Mouse (Mus musculus) lung, postnatal 0 days (tissue): ENCODE data around the gene Gtf3c2. TPM values are rescaled to one million over a fixed set of nuclear protein-coding genes. Genes with fewer than 3 reads are reported as not detected.
A peak's percentile ranks its signal among the peaks of the same experiment; 100 is the strongest.

Experiments
- ATAC-seq: fragments of 200-750 bp; cut with Nextera tagmentation; 2 replicates; pipeline ENCODE4 v1.8.0; 2017; ENCODE audit warnings: moderate library complexity
- DNase-seq: peaks from one replicate; pipeline ENCODE4 v3.0.0-alpha.2; 2016; ENCODE audit warnings: low spot score
- H3K27ac ChIP-seq: fragments of 300-500 bp; sonication (generic); 2 replicates; pipeline ENCODE4 v1.5.1; 2014; ENCODE audit warnings: antibody characterized with exemption, mild to moderate bottlenecking, low read length, mixed read lengths
- H3K27me3 ChIP-seq: fragments of 300-500 bp; sonication (generic); replicated peaks from 2 replicates; pipeline ENCODE4 v1.6.1; 2014; ENCODE audit warnings: low read length, mixed read lengths; ENCODE audit not compliant: insufficient read depth
- H3K36me3 ChIP-seq: fragments of 300-500 bp; sonication (generic); 2 replicates; pipeline ENCODE4 v1.6.1; 2014; ENCODE audit warnings: low read length, mixed read lengths; ENCODE audit not compliant: insufficient read depth
- H3K4me1 ChIP-seq: fragments of 300-500 bp; sonication (generic); 2 replicates; pipeline ENCODE4 v1.6.1; 2014; ENCODE audit warnings: antibody characterized with exemption, low read depth, low read length, mixed read lengths; ENCODE audit not compliant: insufficient read depth
- H3K4me2 ChIP-seq: fragments of 300-500 bp; sonication (generic); replicated peaks from 2 replicates; pipeline ENCODE4 v1.6.1; 2014; ENCODE audit warnings: low read depth, mild to moderate bottlenecking, low read length, moderate library complexity, mixed read lengths
- H3K4me3 ChIP-seq: fragments of 300-500 bp; sonication (generic); 2 replicates; pipeline ENCODE4 v1.5.1; 2014; ENCODE audit warnings: low read depth, low read length
- H3K9ac ChIP-seq: fragments of 300-500 bp; sonication (generic); replicated peaks from 2 replicates; pipeline ENCODE4 v1.6.1; 2014; ENCODE audit warnings: low read depth, mild to moderate bottlenecking
- H3K9me3 ChIP-seq: fragments of 300-500 bp; sonication (generic); 2 replicates; pipeline ENCODE4 v1.6.1; 2016; ENCODE audit warnings: low read length, mixed read lengths
- CTCF ChIP-seq: IDR thresholded peaks from 2 replicates; pipeline ENCODE4 v1.5.1; 2016; ENCODE audit warnings: antibody characterized with exemption, mild to moderate bottlenecking
- EP300 ChIP-seq: IDR thresholded peaks from 2 replicates; pipeline ENCODE4 v1.6.1; 2016; ENCODE audit warnings: antibody characterized with exemption, mild to moderate bottlenecking, control low read depth
- WGBS: fragments of 180-500 bp; shearing (Covaris S2); extraction: QIAGEN DNeasy Blood & Tissue Kit; methylation state at CpG from one replicate; pipeline ENCODE4 v1.1.7; 2014; 5-methylcytosine and 5-hydroxymethylcytosine counted together
- polyA plus RNA-seq: library from polyadenylated mRNA; unstranded; fragments of >200 nt; fragmentation: Nextera tagmentation; extraction: Ambion mirVana; gene quantifications from 2 replicates; pipeline ENCODE4 v1.2.1, GENCODE M21; 2015

Gene Gtf3c2
- polyA plus RNA-seq, 1 experiment from 2014 or later = 24.2 TPM

- H3K9me3 ChIP-seq = no peaks in the 10 kb centered on the region
- DNase-seq (no peak), ATAC-seq (no peak)
- H3K36me3 ChIP-seq = peaks cover 50% of the 10 kb centered on the region
- TF ChIP-seq EP300 (no peak), CTCF (no peak)
- H3K4me2 ChIP-seq = no peak overlapping the region
- H3K27me3 ChIP-seq = no peaks in the 10 kb centered on the region
- H3K4me3 ChIP-seq = no peak overlapping the region
- 86% methylated on average over 16 of the region's 16 CpGs for WGBS
- no peak overlapping the region for H3K27ac ChIP-seq
- H3K4me1 ChIP-seq = no peaks in the 10 kb centered on the region; the same call in 1 of the 2 replicates
- no peak overlapping the region for H3K9ac ChIP-seq
Measured at GRCm38 (mm10) chr5:31194486-31195485, 14.8 kb upstream of the Gtf3c2 start.

- peaks cover 40% of the 10 kb centered on the region for H3K36me3 ChIP-seq
- no peaks in the 10 kb centered on the region for H3K27me3 ChIP-seq
- peak overlapping the region; percentile 77 for H3K4me3 ChIP-seq
- no peak for TF ChIP-seq EP300
- TF ChIP-seq CTCF = no peak
- H3K9ac ChIP-seq = peak overlapping the region; percentile 81
- H3K27ac ChIP-seq = peak overlapping the region; percentile 90
- H3K4me2 ChIP-seq = peak overlapping the region; percentile 69
- H3K9me3 ChIP-seq = no peaks in the 10 kb centered on the region
- WGBS = 8% methylated on average over 25 of the region's 25 CpGs
- ATAC-seq (no peak), DNase-seq (no peak)
- no peaks in the 10 kb centered on the region; the same call in 1 of the 2 replicates for H3K4me1 ChIP-seq
Measured at GRCm38 (mm10) chr5:31193631-31194281, 13.8 kb upstream of the Gtf3c2 start.

DNA sequence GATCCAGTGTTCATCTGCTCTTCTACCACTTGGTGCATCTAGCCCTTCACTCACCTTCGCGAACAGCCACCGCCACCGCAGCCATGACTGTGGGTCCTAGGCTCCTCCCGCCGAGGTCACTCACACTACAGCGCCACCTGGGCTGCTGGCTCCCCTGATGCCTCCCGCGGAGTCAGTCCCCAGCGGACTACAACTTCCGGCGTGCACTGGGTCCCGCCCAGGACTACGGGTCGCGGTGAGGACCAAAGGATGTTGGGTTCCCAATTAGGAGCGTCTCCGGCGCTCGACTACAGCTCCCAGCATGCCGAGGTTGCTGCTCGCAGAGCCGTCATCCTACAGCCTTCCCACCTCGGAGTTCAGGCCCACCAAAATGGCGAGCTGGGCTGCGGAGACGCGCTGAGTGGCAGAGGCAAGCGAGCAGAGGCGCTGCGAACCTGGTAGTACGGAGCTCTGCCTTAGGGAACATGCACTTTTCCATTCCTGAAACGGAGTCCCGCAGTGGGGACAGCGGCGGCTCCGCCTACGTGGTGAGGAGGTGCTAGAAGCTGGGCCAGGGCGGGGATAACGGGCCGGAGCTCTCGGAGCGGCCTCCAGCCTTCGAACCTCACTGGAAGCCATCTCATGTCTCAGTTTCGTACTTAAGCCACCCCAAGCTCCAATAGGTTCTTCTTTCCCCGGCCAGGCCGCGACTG, 13.1 kb upstream of the Gtf3c2 start, which contains the start of the genes Snx17 and Eif2b4:
Gene Snx17 (plus strand): TSS at position 289 of the 692 bp plus-strand sequence.
Gene Eif2b4 (minus strand): TSS at position 492 of the 692 bp plus-strand sequence.
- H3K4me3 ChIP-seq = peak within 1 kb of the TSS; percentile 77
- peak within 1 kb of the TSS; percentile 81 for H3K9ac ChIP-seq
- H3K27ac ChIP-seq = peak within 1 kb of the TSS; percentile 90
- DNase-seq = peak; percentile 98
- peak; percentile 98 for ATAC-seq
- under 1% methylated on average over 48 of the region's 48 CpGs for WGBS
- peaks cover 38% of the 10 kb centered on the region for H3K36me3 ChIP-seq
- H3K4me2 ChIP-seq = peak within 1 kb of the TSS; percentile 69
- H3K27me3 ChIP-seq = no peaks in the 10 kb centered on the region
- TF ChIP-seq EP300 = no peak
- peak; percentile 79 for TF ChIP-seq CTCF
- no peaks in the 10 kb centered on the region; the same call in 1 of the 2 replicates for H3K4me1 ChIP-seq
- no peaks in the 10 kb centered on the region for H3K9me3 ChIP-seq

DNA sequence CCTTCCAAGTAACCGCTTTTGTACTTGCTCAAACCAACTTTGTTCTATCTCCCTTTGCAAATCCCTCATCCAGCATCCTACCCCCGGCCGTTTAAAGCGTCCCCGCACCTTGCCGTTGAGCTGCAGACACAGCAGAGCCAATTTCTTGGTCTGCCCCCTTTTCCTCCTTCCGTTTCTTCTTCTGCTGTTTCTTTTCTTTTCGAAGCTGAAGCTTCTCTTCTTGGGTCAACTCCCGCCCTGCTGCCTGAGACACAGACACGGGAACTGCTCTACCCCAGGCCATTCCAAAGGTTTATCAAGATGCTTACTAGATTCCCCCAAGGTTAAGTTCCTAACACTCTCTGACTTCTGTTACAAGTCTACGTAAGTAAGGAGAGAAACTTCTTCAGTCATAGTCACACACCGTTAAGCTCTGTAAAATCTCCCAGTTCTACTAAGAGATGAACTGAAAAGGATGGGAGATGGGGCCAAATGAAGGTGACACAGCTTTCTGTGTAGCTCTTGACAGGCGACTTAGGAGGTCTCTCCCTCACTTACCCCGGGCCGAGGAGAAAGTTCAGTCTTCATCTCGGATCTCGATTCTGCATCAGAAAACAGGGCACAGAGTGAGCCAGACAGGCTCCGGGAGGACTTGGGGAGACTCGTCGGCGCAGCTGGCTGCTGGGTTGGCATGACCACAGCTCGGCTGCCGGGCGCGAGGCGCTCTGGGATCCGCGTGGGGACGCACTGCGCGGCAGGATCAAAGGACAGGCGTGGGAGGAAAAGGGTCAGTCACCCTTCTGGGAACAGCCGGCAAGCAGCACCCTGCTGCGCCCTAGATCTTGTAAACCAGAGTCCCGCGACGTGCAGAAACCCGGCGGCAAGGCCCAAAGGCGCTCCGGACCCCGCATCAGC, 12.3 kb upstream of the Gtf3c2 start:
- H3K27me3 ChIP-seq = no peaks in the 10 kb centered on the region
- peak; percentile 84 for DNase-seq
- peak overlapping the region; percentile 77 for H3K4me3 ChIP-seq
- WGBS = 10% methylated on average over 41 of the region's 42 CpGs
- no peaks in the 10 kb centered on the region; the same call in 1 of the 2 replicates for H3K4me1 ChIP-seq
- TF ChIP-seq CTCF (no peak), EP300 (no peak)
- peak overlapping the region; percentile 79 for H3K27ac ChIP-seq
- peak overlapping the region; percentile 69 for H3K4me2 ChIP-seq
- H3K36me3 ChIP-seq = peaks cover 35% of the 10 kb centered on the region; the same call in 1 of the 2 replicates
- H3K9ac ChIP-seq = peak overlapping the region; percentile 35
- no peaks in the 10 kb centered on the region for H3K9me3 ChIP-seq
- ATAC-seq = peak; percentile 80

DNA sequence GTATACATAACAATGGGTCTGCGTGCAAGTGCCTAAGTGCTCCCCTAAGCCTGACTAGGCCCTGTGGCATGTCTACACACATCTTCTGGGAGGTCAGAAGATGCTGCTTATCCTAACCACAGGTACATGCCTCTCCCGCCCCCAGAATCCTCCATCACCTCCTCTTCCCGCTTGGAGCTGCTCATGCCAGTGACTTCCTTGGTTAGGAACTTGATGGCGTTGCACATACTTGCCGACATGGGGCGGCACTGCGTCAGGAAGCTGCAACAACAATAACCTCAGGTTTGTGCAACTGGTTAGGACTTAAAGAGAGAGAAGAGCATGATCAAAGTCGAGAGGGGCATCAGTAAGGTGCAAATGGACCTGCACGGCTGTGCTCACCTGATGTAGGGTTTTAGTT, 10.3 kb upstream of the Gtf3c2 start:
- H3K36me3 ChIP-seq = peaks cover 19% of the 10 kb centered on the region; the same call in 1 of the 2 replicates
- no peaks in the 10 kb centered on the region for H3K9me3 ChIP-seq
- no peak overlapping the region for H3K4me2 ChIP-seq
- no peak for ATAC-seq
- H3K4me1 ChIP-seq = no peaks in the 10 kb centered on the region; the same call in 1 of the 2 replicates
- 89% methylated on average over 9 of the region's 9 CpGs for WGBS
- TF ChIP-seq EP300 (no peak), CTCF (no peak)
- DNase-seq = no peak
- H3K27ac ChIP-seq = no peak overlapping the region
- H3K27me3 ChIP-seq = no peaks in the 10 kb centered on the region
- H3K4me3 ChIP-seq = no peak overlapping the region
- no peak overlapping the region for H3K9ac ChIP-seq
